Mouse (Mus musculus) spleen, adult 12 weeks (tissue): ENCODE results near the gene Napsa.

Experiments used
- DNase-seq: peaks from one replicate; pipeline ENCODE4 v3.0.0; 2022; ENCODE audit warnings: low spot score

The Napsa gene

DNA sequence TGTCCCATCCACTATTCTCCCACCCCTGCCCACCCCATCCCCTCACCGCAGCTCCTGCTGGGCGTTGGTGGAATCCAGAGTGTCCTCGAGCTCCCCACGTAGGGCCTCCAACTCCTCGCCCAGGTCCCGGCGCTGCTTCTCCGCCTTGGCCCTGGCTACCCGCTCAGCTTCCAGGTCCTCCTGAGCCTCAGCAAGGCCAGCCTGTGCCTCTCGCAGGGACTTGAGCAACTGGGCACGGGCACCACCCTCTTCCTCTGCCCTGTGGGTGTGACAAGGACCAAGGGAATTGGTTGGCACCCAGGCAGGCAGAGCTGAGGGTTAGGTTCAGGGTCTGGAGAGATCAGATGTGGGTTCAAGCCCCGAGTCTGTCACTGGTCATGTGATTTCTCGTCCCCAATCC is 54.8 kb downstream of the Napsa start:
- DNase-seq, result no peak

DNA sequence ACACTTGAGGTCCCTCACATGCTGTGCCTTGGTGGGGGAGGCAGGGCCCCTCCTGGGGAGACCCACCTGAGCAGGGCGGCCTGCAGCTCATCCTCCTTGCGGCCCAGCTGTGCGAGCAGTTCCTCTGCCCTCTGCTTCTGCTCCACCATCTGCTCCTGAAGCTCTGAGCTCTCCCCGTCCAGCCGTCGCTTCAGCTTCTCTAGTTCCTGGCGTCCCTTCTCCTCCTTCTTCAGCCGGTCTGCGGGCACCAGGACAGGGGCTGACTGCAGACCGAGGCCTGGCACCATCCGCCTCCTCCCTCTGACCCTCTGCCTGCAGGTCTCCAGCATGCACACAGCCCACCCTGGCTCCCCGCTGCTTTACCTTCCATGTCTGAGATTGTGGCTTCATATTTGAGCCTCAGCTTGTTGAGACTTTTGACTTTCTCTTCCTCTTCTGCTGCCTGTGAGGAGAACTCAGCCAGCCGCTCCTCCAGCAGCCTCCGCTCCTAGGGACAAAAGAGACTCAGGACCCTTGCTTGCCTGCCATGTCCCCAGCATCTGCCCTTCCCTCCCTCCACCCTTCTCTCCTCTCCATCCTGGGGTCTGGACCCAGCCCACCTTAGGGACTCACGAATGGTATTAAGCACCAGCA is 56.3 kb downstream of the Napsa start:
- DNase-seq, result no peak

DNA sequence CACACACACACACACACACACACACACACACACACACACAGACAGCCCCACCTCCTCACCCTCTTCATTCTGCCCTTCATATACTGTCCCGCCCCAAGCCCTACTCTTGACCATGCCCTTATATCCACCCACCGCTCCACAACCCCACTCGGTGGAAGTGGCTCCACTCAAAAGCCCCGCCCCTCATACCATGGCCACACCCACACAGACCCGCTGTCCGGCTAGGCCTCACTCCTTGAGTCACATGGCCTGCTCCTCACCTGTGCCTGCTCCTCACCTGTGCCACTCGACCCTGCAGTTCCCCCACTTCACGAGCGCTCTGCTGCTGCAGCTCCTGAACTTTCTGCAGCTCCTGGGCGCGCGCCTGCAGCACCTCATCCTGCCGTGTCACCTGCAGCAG is 58.3 kb downstream of the Napsa start:
- DNase-seq, result no peak

GRCm38 (mm10) chr7:44632676-44633075 is 60.5 kb downstream of the Napsa start:
- no peak for DNase-seq

DNA sequence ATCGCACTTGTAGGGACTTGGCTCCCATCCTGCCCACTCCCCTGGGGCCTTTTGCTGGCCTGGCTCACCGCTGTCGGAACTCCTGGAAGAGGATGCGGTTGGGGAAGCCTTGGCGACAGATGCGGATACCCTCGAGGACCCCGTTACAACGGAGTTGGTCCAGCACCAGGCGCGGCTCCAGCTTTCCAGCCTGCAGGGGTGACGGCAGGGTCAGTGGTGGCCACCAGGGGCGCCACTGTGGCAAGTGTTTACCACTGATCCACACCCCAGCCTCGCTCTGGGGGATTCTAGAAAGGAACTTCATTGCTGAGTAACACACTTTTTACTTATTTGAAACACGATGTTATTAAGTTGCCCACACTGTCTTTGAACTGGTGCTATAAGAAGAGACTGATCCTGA is 61.2 kb downstream of the Napsa start:
- no peak for DNase-seq
